Mouse (Mus musculus) limb, embryonic 13.5 days (tissue): Measurements from ENCODE around the gene Oas1c. TPM values are rescaled to one million over a fixed set of nuclear protein-coding genes. Genes with fewer than 3 reads are reported as not detected.

Experiments
- ATAC-seq: fragments of 200-750 bp; cut with Nextera tagmentation; 2 replicates; pipeline ENCODE4 v1.8.0; 2017; ENCODE audit warnings: low read depth, moderate number of reproducible peaks, moderate TSS enrichment; ENCODE audit not compliant: low FRiP score
- H3K27ac ChIP-seq: fragments of 300-500 bp; sonication (generic); 2 replicates; pipeline ENCODE4 v1.5.1; 2015; ENCODE audit warnings: inconsistent platforms, mild to moderate bottlenecking, moderate library complexity
- H3K27me3 ChIP-seq: fragments of 300-500 bp; sonication (generic); 2 replicates; pipeline ENCODE4 v1.6.1; 2015; ENCODE audit warnings: mild to moderate bottlenecking, inconsistent platforms
- H3K36me3 ChIP-seq: fragments of 300-500 bp; sonication (generic); 2 replicates; pipeline ENCODE4 v1.6.1; 2015; ENCODE audit warnings: inconsistent platforms, mild to moderate bottlenecking, moderate library complexity
- H3K4me1 ChIP-seq: fragments of 300-500 bp; sonication (generic); 2 replicates; pipeline ENCODE4 v1.6.1; 2015; ENCODE audit warnings: inconsistent platforms
- H3K4me2 ChIP-seq: fragments of 300-500 bp; sonication (generic); replicated peaks from 2 replicates; pipeline ENCODE4 v1.6.1; 2015; ENCODE audit warnings: inconsistent platforms, mild to moderate bottlenecking, moderate library complexity
- H3K4me3 ChIP-seq: fragments of 300-500 bp; sonication (generic); 2 replicates; pipeline ENCODE4 v1.5.1; 2015; ENCODE audit warnings: moderate library complexity, mild to moderate bottlenecking, inconsistent platforms
- H3K9ac ChIP-seq: fragments of 300-500 bp; sonication (generic); 2 replicates; pipeline ENCODE4 v1.6.1; 2015; ENCODE audit warnings: mild to moderate bottlenecking, inconsistent platforms
- H3K9me3 ChIP-seq: fragments of 300-500 bp; sonication (generic); 2 replicates; pipeline ENCODE4 v1.6.1; 2016; ENCODE audit warnings: inconsistent platforms
- WGBS: fragments of 180-500 bp; shearing (Covaris S2); methylation state at CpG from one replicate; pipeline ENCODE4 v1.1.7; 2015; 5-methylcytosine and 5-hydroxymethylcytosine counted together
- polyA plus RNA-seq: library from polyadenylated mRNA; unstranded; fragments of >200 nt; fragmentation: Nextera tagmentation; extraction: Ambion mirVana; gene quantifications from 2 replicates; pipeline ENCODE4 v1.2.1, GENCODE M21; 2015

Gene Oas1c
- polyA plus RNA-seq = 0.24 and 0.37 TPM in 2 replicates

- peak; percentile 90 for ATAC-seq
- Histone ChIP-seq H3K36me3 (no peaks in the 10 kb centered on the region), H3K4me1 (peaks cover 14% of the 10 kb centered on the region), H3K9ac (peak within 1 kb of the TSS; percentile 54), H3K27me3 (no peaks in the 10 kb centered on the region), H3K4me3 (peak within 1 kb of the TSS; percentile 39), H3K4me2 (peak within 1 kb of the TSS; percentile 62), H3K9me3 (no peaks in the 10 kb centered on the region), H3K27ac (peak within 1 kb of the TSS; percentile 87)
- 6% methylated on average over 18 of the region's 18 CpGs for WGBS
Observed at GRCm38 (mm10) chr5:120811951-120812819, at the start of gene Oas1c. TSS of gene Oas1c (minus strand) at chr5:120812514.

- Histone ChIP-seq H3K4me2 (no peak within 1 kb of the TSS), H3K9ac (no peak within 1 kb of the TSS), H3K27ac (no peak within 1 kb of the TSS), H3K36me3 (no peaks in the 10 kb centered on the region), H3K9me3 (no peaks in the 10 kb centered on the region), H3K4me1 (no peaks in the 10 kb centered on the region), H3K4me3 (no peak within 1 kb of the TSS), H3K27me3 (no peaks in the 10 kb centered on the region)
- WGBS = 51% methylated on average over 4 of the region's 4 CpGs
- no peak for ATAC-seq
Observed at GRCm38 (mm10) chr5:120861121-120861520, 48.8 kb upstream of the Oas1c start, which contains the start of gene Oas1h. TSS of gene Oas1h (plus strand) at chr5:120861421.

GRCm38 (mm10) chr5:120859241-120859640 is 46.9 kb upstream of the Oas1c start:
- Histone ChIP-seq H3K27me3 (no peaks in the 10 kb centered on the region), H3K9me3 (peaks cover 7% of the 10 kb centered on the region), H3K36me3 (no peaks in the 10 kb centered on the region), H3K4me1 (no peaks in the 10 kb centered on the region), H3K4me2 (no peak overlapping the region), H3K9ac (no peak overlapping the region), H3K4me3 (no peak overlapping the region), H3K27ac (no peak overlapping the region)
- no peak for ATAC-seq
- WGBS = 67% methylated on average over 2 of the region's 2 CpGs

- no peak overlapping the region for H3K4me3 ChIP-seq
- no peak overlapping the region for H3K9ac ChIP-seq
- ATAC-seq = no peak
- 60% methylated on average over 3 of the region's 3 CpGs for WGBS
- H3K36me3 ChIP-seq = no peaks in the 10 kb centered on the region
- H3K4me2 ChIP-seq = no peak overlapping the region
- H3K4me1 ChIP-seq = 0 out of 2 replicates have a peak, but pooled peaks cover 10% of the 10 kb centered on the region
- H3K27ac ChIP-seq = no peak overlapping the region
- no peaks in the 10 kb centered on the region for H3K27me3 ChIP-seq
- H3K9me3 ChIP-seq = peaks cover 12% of the 10 kb centered on the region
Observed at GRCm38 (mm10) chr5:120849601-120850136, 37.4 kb upstream of the Oas1c start.

- H3K4me1 ChIP-seq = 0 out of 2 replicates have a peak, but pooled peaks cover 10% of the 10 kb centered on the region
- ATAC-seq = no peak
- H3K27ac ChIP-seq = no peak within 1 kb of the TSS
- no peak within 1 kb of the TSS for H3K9ac ChIP-seq
- no peaks in the 10 kb centered on the region for H3K36me3 ChIP-seq
- no peaks in the 10 kb centered on the region for H3K27me3 ChIP-seq
- no peaks in the 10 kb centered on the region for H3K9me3 ChIP-seq
- 74% methylated on average over 4 of the region's 4 CpGs for WGBS
- no peak within 1 kb of the TSS for H3K4me2 ChIP-seq
- no peak within 1 kb of the TSS for H3K4me3 ChIP-seq
Observed at GRCm38 (mm10) chr5:120847067-120847466, 34.8 kb upstream of the Oas1c start, which contains the start of gene Oas1f. TSS of gene Oas1f (plus strand) at chr5:120847367.

GRCm38 (mm10) chr5:120844713-120845112 is 32.4 kb upstream of the Oas1c start:
- Histone ChIP-seq H3K27me3 (no peaks in the 10 kb centered on the region), H3K4me2 (no peak overlapping the region), H3K4me1 (0 out of 2 replicates have a peak, but pooled peaks cover 10% of the 10 kb centered on the region), H3K36me3 (no peaks in the 10 kb centered on the region), H3K9ac (no peak overlapping the region), H3K27ac (no peak overlapping the region), H3K9me3 (no peaks in the 10 kb centered on the region), H3K4me3 (no peak overlapping the region)
- WGBS = 76% methylated on average over 3 of the region's 3 CpGs
- ATAC-seq = peak; percentile 64; the same call in 1 of the 2 replicates

- peaks cover 19% of the 10 kb centered on the region for H3K27me3 ChIP-seq
- no peaks in the 10 kb centered on the region for H3K9me3 ChIP-seq
- H3K27ac ChIP-seq = no peak overlapping the region
- 9% methylated on average over 8 of the region's 8 CpGs for WGBS
- H3K4me1 ChIP-seq = no peaks in the 10 kb centered on the region
- H3K36me3 ChIP-seq = no peaks in the 10 kb centered on the region
- no peak overlapping the region for H3K4me3 ChIP-seq
- no peak for ATAC-seq
- no peak overlapping the region for H3K9ac ChIP-seq
- no peak overlapping the region for H3K4me2 ChIP-seq
Observed at GRCm38 (mm10) chr5:120836731-120837585, 24.6 kb upstream of the Oas1c start.

GRCm38 (mm10) chr5:120833335-120834280 is 21.3 kb upstream of the Oas1c start:
- H3K36me3 ChIP-seq = no peaks in the 10 kb centered on the region
- no peak overlapping the region for H3K27ac ChIP-seq
- no peak overlapping the region for H3K9ac ChIP-seq
- no peak overlapping the region for H3K4me3 ChIP-seq
- ATAC-seq = no peak
- 15% methylated on average over 17 of the region's 17 CpGs for WGBS
- H3K4me2 ChIP-seq = no peak overlapping the region
- H3K9me3 ChIP-seq = no peaks in the 10 kb centered on the region
- H3K27me3 ChIP-seq = peaks cover 19% of the 10 kb centered on the region
- no peaks in the 10 kb centered on the region for H3K4me1 ChIP-seq

GRCm38 (mm10) chr5:120831031-120831430 is 18.7 kb upstream of the Oas1c start:
- H3K36me3 ChIP-seq = no peaks in the 10 kb centered on the region
- no peak overlapping the region for H3K4me3 ChIP-seq
- no peaks in the 10 kb centered on the region for H3K9me3 ChIP-seq
- no peaks in the 10 kb centered on the region for H3K4me1 ChIP-seq
- H3K27me3 ChIP-seq = peaks cover 16% of the 10 kb centered on the region
- no peak overlapping the region for H3K27ac ChIP-seq
- H3K4me2 ChIP-seq = no peak overlapping the region
- no peak overlapping the region for H3K9ac ChIP-seq
- WGBS = 86% methylated on average over 4 of the region's 4 CpGs
- no peak for ATAC-seq

- ATAC-seq = no peak
- Histone ChIP-seq H3K4me2 (no peak overlapping the region), H3K4me3 (no peak overlapping the region), H3K36me3 (no peaks in the 10 kb centered on the region), H3K4me1 (no peaks in the 10 kb centered on the region), H3K27ac (no peak overlapping the region), H3K27me3 (no peaks in the 10 kb centered on the region), H3K9me3 (peaks cover 13% of the 10 kb centered on the region), H3K9ac (no peak overlapping the region)
Observed at GRCm38 (mm10) chr5:120818999-120819398, 6.7 kb upstream of the Oas1c start.

- Histone ChIP-seq H3K27me3 (no peaks in the 10 kb centered on the region), H3K9ac (no peak overlapping the region), H3K36me3 (no peaks in the 10 kb centered on the region), H3K4me2 (no peak overlapping the region), H3K4me1 (peaks cover 14% of the 10 kb centered on the region), H3K27ac (no peak overlapping the region), H3K9me3 (peaks cover 13% of the 10 kb centered on the region), H3K4me3 (no peak overlapping the region)
- no peak for ATAC-seq
- WGBS = 66% methylated on average over 3 of the region's 3 CpGs
Observed at GRCm38 (mm10) chr5:120815949-120816348, 3.6 kb upstream of the Oas1c start.
